Mouse (Mus musculus): ENCODE results near the gene Wdr82. TPM values are rescaled to one million over a fixed set of nuclear protein-coding genes. Genes with fewer than 3 reads are reported as not detected.
A peak's percentile ranks its signal among the peaks of the same experiment; 100 is the strongest.

Gene Wdr82
- total and polyA plus RNA-seq, 3 experiments = 30.5 to 37.0 (median 35.1) TPM

- no peak overlapping the region for H3K4me3 ChIP-seq
- H3K36me3 ChIP-seq (ENCODE audit: control insufficient read depth, insufficient read depth, low read length) = no peaks in the 10 kb centered on the region
- 9% methylated on average over 10 of the region's 10 CpGs for WGBS
- H3K79me2 ChIP-seq (replicated peaks; ENCODE audit: control insufficient read depth, insufficient read depth, low read length) = no peaks in the 10 kb centered on the region
- H3K9ac ChIP-seq (ENCODE audit: low read depth, low read length) = no peak overlapping the region
- intact Hi-C loops (cut with DNase I) = no loop called here
- peaks cover 17% of the 10 kb centered on the region for H3K27me3 ChIP-seq (ENCODE audit: control insufficient read depth, insufficient read depth, low read length)
- no peak for DNase-seq
- TF ChIP-seq CTCF (IDR thresholded peaks at IDR 0.05) = 0 out of 2 replicates have a peak, but pooled peaks have one; percentile 3
- no peak for TF ChIP-seq EP300 (IDR thresholded peaks at IDR 0.05; ENCODE audit: insufficient read depth, low read depth, low read length)
- TF ChIP-seq POLR2A (IDR thresholded peaks at IDR 0.05; ENCODE audit: insufficient read depth, low read depth, low read length) = no peak
- H3K27ac ChIP-seq = no peak overlapping the region
- no peaks in the 10 kb centered on the region for H3K4me1 ChIP-seq (ENCODE audit: control insufficient read depth, insufficient read depth, low read length)
Measured at GRCm38 (mm10) chr9:106147851-106148431, 22.8 kb upstream of the Wdr82 start.

GRCm38 (mm10) chr9:106148541-106149398 lies 22.0 kb upstream of the Wdr82 start:
- no peaks in the 10 kb centered on the region for H3K36me3 ChIP-seq (ENCODE audit: control insufficient read depth, insufficient read depth, low read length)
- no peak overlapping the region for H3K27ac ChIP-seq
- intact Hi-C loops (cut with DNase I) = no loop called here
- no peak for TF ChIP-seq POLR2A (IDR thresholded peaks at IDR 0.05; ENCODE audit: insufficient read depth, low read depth, low read length)
- no peak for TF ChIP-seq EP300 (IDR thresholded peaks at IDR 0.05; ENCODE audit: insufficient read depth, low read depth, low read length)
- TF ChIP-seq CTCF (IDR thresholded peaks at IDR 0.05) = no peak
- no peak for DNase-seq
- no peaks in the 10 kb centered on the region for H3K79me2 ChIP-seq (replicated peaks; ENCODE audit: control insufficient read depth, insufficient read depth, low read length)
- H3K9ac ChIP-seq (ENCODE audit: low read depth, low read length) = no peak overlapping the region
- peaks cover 17% of the 10 kb centered on the region for H3K27me3 ChIP-seq (ENCODE audit: control insufficient read depth, insufficient read depth, low read length)
- 3% methylated on average over 36 of the region's 36 CpGs for WGBS
- no peak overlapping the region for H3K4me3 ChIP-seq
- H3K4me1 ChIP-seq (ENCODE audit: control insufficient read depth, insufficient read depth, low read length) = no peaks in the 10 kb centered on the region

- no peak for DNase-seq
- intact Hi-C loops (cut with DNase I) = no loop called here
- Histone ChIP-seq H3K27ac (no peak overlapping the region), H3K27me3 (ENCODE audit: control insufficient read depth, insufficient read depth, low read length) (peaks cover 17% of the 10 kb centered on the region), H3K4me3 (no peak overlapping the region), H3K9ac (ENCODE audit: low read depth, low read length) (no peak overlapping the region), H3K36me3 (ENCODE audit: control insufficient read depth, insufficient read depth, low read length) (no peaks in the 10 kb centered on the region), H3K79me2 (replicated peaks; ENCODE audit: control insufficient read depth, insufficient read depth, low read length) (no peaks in the 10 kb centered on the region), H3K4me1 (ENCODE audit: control insufficient read depth, insufficient read depth, low read length) (no peaks in the 10 kb centered on the region)
- TF ChIP-seq EP300 (IDR thresholded peaks at IDR 0.05; ENCODE audit: insufficient read depth, low read depth, low read length) = no peak
- no peak for TF ChIP-seq POLR2A (IDR thresholded peaks at IDR 0.05; ENCODE audit: insufficient read depth, low read depth, low read length)
- no peak for TF ChIP-seq CTCF (IDR thresholded peaks at IDR 0.05)
- 32% methylated on average over 10 of the region's 10 CpGs for WGBS
Measured at GRCm38 (mm10) chr9:106149399-106149754, 21.4 kb upstream of the Wdr82 start.

DNA sequence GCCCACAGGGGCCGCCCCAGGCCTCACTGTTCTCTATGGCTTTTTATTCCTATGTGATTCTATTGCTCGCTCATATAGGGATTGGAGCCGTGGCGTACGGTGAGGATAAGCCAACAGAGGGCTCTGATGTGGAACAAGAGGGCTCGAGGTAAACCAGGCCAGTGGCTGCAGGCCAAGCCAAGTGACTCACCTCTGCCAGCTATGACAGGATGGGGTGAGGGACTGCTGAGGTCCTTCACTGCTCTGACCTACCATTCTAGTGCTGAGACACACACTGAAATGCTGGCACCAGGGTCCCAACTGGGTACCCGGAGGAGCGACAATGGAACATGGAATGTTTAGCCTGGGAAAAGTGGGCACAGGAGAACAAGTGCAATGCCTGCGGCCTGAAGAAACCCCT lies 16.6 kb upstream of the Wdr82 start:
- peaks cover 5% of the 10 kb centered on the region; the same call in 1 of the 2 replicates for H3K27me3 ChIP-seq (ENCODE audit: control insufficient read depth, insufficient read depth, low read length)
- intact Hi-C loops (cut with DNase I) = no loop called here
- H3K4me1 ChIP-seq (ENCODE audit: control insufficient read depth, insufficient read depth, low read length) = no peaks in the 10 kb centered on the region
- TF ChIP-seq EP300 (IDR thresholded peaks at IDR 0.05; ENCODE audit: insufficient read depth, low read depth, low read length) = no peak
- TF ChIP-seq CTCF (IDR thresholded peaks at IDR 0.05) = no peak
- TF ChIP-seq POLR2A (IDR thresholded peaks at IDR 0.05; ENCODE audit: insufficient read depth, low read depth, low read length) = no peak
- no peak overlapping the region for H3K9ac ChIP-seq (ENCODE audit: low read depth, low read length)
- no peaks in the 10 kb centered on the region for H3K36me3 ChIP-seq (ENCODE audit: control insufficient read depth, insufficient read depth, low read length)
- WGBS = 68% methylated on average over 9 of the region's 9 CpGs
- H3K4me3 ChIP-seq = no peak overlapping the region
- no peak overlapping the region for H3K27ac ChIP-seq
- DNase-seq = no peak
- H3K79me2 ChIP-seq (replicated peaks; ENCODE audit: control insufficient read depth, insufficient read depth, low read length) = no peaks in the 10 kb centered on the region

DNA sequence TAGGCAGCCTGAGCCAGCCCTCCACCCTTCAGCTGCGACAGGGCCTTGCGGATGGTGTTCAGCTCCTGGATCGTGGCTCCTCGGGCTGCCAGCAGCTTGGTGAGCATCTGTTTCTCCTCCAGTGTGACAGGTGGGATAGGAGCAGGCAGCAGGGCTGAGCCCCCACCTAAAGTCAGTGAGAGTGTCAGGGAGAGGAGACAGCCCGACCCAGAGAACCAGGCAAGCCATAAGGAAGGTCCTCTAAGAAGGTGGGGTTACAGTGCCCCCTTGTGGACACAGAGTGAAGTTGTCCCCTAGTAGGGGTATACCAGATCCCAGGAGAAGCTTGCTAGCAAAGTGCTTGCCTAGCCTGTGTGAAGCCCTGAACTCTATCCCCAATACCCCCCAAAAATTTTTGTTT lies 14.3 kb upstream of the Wdr82 start:
- Histone ChIP-seq H3K79me2 (replicated peaks; ENCODE audit: control insufficient read depth, insufficient read depth, low read length) (no peaks in the 10 kb centered on the region), H3K27me3 (ENCODE audit: control insufficient read depth, insufficient read depth, low read length) (no peaks in the 10 kb centered on the region), H3K36me3 (ENCODE audit: control insufficient read depth, insufficient read depth, low read length) (no peaks in the 10 kb centered on the region), H3K4me1 (ENCODE audit: control insufficient read depth, insufficient read depth, low read length) (no peaks in the 10 kb centered on the region; the same call in 1 of the 2 replicates), H3K9ac (ENCODE audit: low read depth, low read length) (no peak overlapping the region), H3K4me3 (no peak overlapping the region), H3K27ac (no peak overlapping the region)
- intact Hi-C loops (cut with DNase I) = loop anchor here (5.0 kb wide), 1 partner anchor 56 kb away; no protein-coding TSS in a partner anchor
- TF ChIP-seq CTCF (IDR thresholded peaks at IDR 0.05) = peak; percentile 78
- no peak for TF ChIP-seq EP300 (IDR thresholded peaks at IDR 0.05; ENCODE audit: insufficient read depth, low read depth, low read length)
- WGBS = 65% methylated on average over 5 of the region's 5 CpGs
- peak in 1 of 2 experiments; percentile 27 for DNase-seq

All from heart, adult 2 months (tissue).